Mouse (Mus musculus): Measurements from ENCODE around the gene Asb16.

GRCm38 (mm10) chr11:102276411-102276915, 7.9 kb downstream of the Asb16 start:
- TF ChIP-seq POLR2A (IDR thresholded peaks at IDR 0.05; ENCODE audit: low read depth, low read length) (no peak), CTCF (IDR thresholded peaks at IDR 0.05; ENCODE audit: extremely low read depth, insufficient read depth, insufficient read length, insufficient replicate concordance) (no peak)
